Mouse (Mus musculus) forebrain, postnatal 0 days (tissue): ENCODE measurements at regions not wholly inside any gene's neighbourhood (a gene's known extent, or its start where the extent isn't known, plus 50 kb on each side); places are given as distances from the start of the nearest gene placed in this dataset.

Source experiments
- ATAC-seq: fragments of 200-750 bp; cut with Nextera tagmentation; 2 replicates; pipeline ENCODE4 v1.8.0; 2017; ENCODE audit warnings: mild to moderate bottlenecking, moderate library complexity
- DNase-seq: peaks from one replicate; pipeline ENCODE4 v3.0.0-alpha.2; 2015
- H3K27ac ChIP-seq: fragments of 300-500 bp; sonication (generic); 2 replicates; pipeline ENCODE4 v1.5.1; 2014; ENCODE audit warnings: low read depth, mild to moderate bottlenecking, antibody characterized with exemption, low read length, moderate library complexity, mixed read lengths
- H3K27me3 ChIP-seq: fragments of 300-500 bp; sonication (generic); 2 replicates; pipeline ENCODE4 v1.6.1; 2014; ENCODE audit warnings: mild to moderate bottlenecking, low read length, mixed read lengths; ENCODE audit not compliant: insufficient read depth
- H3K36me3 ChIP-seq: fragments of 300-500 bp; sonication (generic); 2 replicates; pipeline ENCODE4 v1.6.1; 2014; ENCODE audit warnings: mild to moderate bottlenecking, moderate library complexity; ENCODE audit not compliant: insufficient read depth
- H3K4me1 ChIP-seq: fragments of 300-500 bp; sonication (generic); 2 replicates; pipeline ENCODE4 v1.6.1; 2014; ENCODE audit warnings: antibody characterized with exemption; ENCODE audit not compliant: insufficient read depth
- H3K4me2 ChIP-seq: fragments of 300-500 bp; sonication (generic); 2 replicates; pipeline ENCODE4 v1.6.1; 2014; ENCODE audit warnings: low read depth, mild to moderate bottlenecking, moderate library complexity
- H3K4me3 ChIP-seq: fragments of 300-500 bp; sonication (generic); 2 replicates; pipeline ENCODE4 v1.5.1; 2014; ENCODE audit warnings: low read depth, low read length, mixed read lengths
- H3K9ac ChIP-seq: fragments of 300-500 bp; sonication (generic); 2 replicates; pipeline ENCODE4 v1.6.1; 2014; ENCODE audit warnings: mild to moderate bottlenecking
- H3K9me3 ChIP-seq: fragments of 300-500 bp; sonication (generic); 2 replicates; pipeline ENCODE4 v1.6.1; 2016; ENCODE audit warnings: low read length
- CTCF ChIP-seq: sonication (generic); IDR thresholded peaks from 2 replicates; pipeline ENCODE4 v1.5.1; 2016; ENCODE audit warnings: antibody characterized with exemption, control low read depth, low read depth
- WGBS: fragments of 180-500 bp; shearing (Covaris S2); extraction: QIAGEN DNeasy Blood & Tissue Kit; methylation state at CpG from one replicate; pipeline ENCODE4 v1.1.7; 2014; 5-methylcytosine and 5-hydroxymethylcytosine counted together

- no peak overlapping the region for H3K4me2 ChIP-seq
- ATAC-seq (peak; percentile 72; the same call in 1 of the 2 replicates), DNase-seq (peak; percentile 32)
- WGBS, result 32% methylated on average over 8 of the region's 8 CpGs
- no peak overlapping the region for H3K9ac ChIP-seq
- H3K27me3 ChIP-seq, result no peaks in the 10 kb centered on the region
- no peaks in the 10 kb centered on the region for H3K4me1 ChIP-seq
- H3K36me3 ChIP-seq, result no peaks in the 10 kb centered on the region
- H3K9me3 ChIP-seq, result no peaks in the 10 kb centered on the region
- no peak overlapping the region for H3K4me3 ChIP-seq
- H3K27ac ChIP-seq, result no peak overlapping the region
- no peak for TF ChIP-seq CTCF
These were observed 862.8 kb upstream of the Epha7 start for GRCm38 (mm10) chr4:27949970-27950717.

GRCm38 (mm10) chr4:27965046-27965681 lies 847.8 kb upstream of the Epha7 start:
- WGBS, result 13% methylated on average over 7 of the region's 7 CpGs
- peak; percentile 70; the same call in 1 of the 2 replicates for ATAC-seq
- DNase-seq, result peak; percentile 72
- H3K27me3 ChIP-seq, result no peaks in the 10 kb centered on the region
- H3K4me1 ChIP-seq, result no peaks in the 10 kb centered on the region
- no peak overlapping the region for H3K4me2 ChIP-seq
- H3K9me3 ChIP-seq, result no peaks in the 10 kb centered on the region
- H3K27ac ChIP-seq, result no peak overlapping the region
- no peak overlapping the region for H3K9ac ChIP-seq
- peak; percentile 72 for TF ChIP-seq CTCF
- H3K36me3 ChIP-seq, result no peaks in the 10 kb centered on the region
- H3K4me3 ChIP-seq, result no peak overlapping the region

- TF ChIP-seq CTCF, result no peak
- Histone ChIP-seq H3K27ac (no peak overlapping the region), H3K4me3 (no peak overlapping the region), H3K4me2 (no peak overlapping the region), H3K9me3 (no peaks in the 10 kb centered on the region), H3K4me1 (no peaks in the 10 kb centered on the region), H3K27me3 (no peaks in the 10 kb centered on the region), H3K9ac (no peak overlapping the region), H3K36me3 (no peaks in the 10 kb centered on the region)
- ATAC-seq (no peak), DNase-seq (no peak)
- 17% methylated on average over 5 of the region's 5 CpGs for WGBS
These were observed 842.4 kb upstream of the Epha7 start for GRCm38 (mm10) chr4:27970569-27970968.

GRCm38 (mm10) chr4:27979210-27979771 lies 833.6 kb upstream of the Epha7 start:
- H3K27me3 ChIP-seq, result no peaks in the 10 kb centered on the region
- WGBS, result 17% methylated on average over 4 of the region's 4 CpGs
- DNase-seq, result peak; percentile 4
- ATAC-seq, result peak; percentile 58; the same call in 1 of the 2 replicates
- no peak overlapping the region; the same call in 1 of the 2 replicates for H3K4me3 ChIP-seq
- peak overlapping the region; percentile 21; the same call in 1 of the 2 replicates for H3K4me2 ChIP-seq
- no peaks in the 10 kb centered on the region for H3K4me1 ChIP-seq
- no peak for TF ChIP-seq CTCF
- H3K27ac ChIP-seq, result no peak overlapping the region
- H3K36me3 ChIP-seq, result no peaks in the 10 kb centered on the region
- H3K9me3 ChIP-seq, result no peaks in the 10 kb centered on the region
- H3K9ac ChIP-seq, result no peak overlapping the region

DNA sequence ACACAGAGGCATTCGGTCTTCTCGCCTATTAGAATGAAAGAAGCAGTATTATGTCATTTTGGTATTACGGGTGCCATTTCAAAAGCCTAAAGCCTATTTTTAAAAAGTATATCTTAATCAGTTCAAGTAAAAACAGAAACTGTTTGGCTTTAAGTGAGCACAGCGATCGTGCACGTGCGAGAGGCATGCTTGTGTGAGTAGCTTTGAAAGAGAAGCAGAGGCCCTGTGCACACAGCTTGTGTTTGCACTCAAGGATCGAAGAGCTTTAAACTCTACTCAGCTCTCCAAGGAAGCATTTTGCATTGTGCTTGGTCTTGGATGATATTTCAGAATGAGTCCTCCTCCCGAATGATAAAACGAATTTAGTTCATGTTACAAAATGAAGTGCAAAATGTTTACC lies 833.1 kb upstream of the Epha7 start:
- Histone ChIP-seq H3K9ac (no peak overlapping the region), H3K36me3 (no peaks in the 10 kb centered on the region), H3K4me2 (peak overlapping the region; percentile 21; the same call in 1 of the 2 replicates), H3K27ac (no peak overlapping the region), H3K27me3 (no peaks in the 10 kb centered on the region), H3K4me3 (no peak overlapping the region; the same call in 1 of the 2 replicates), H3K4me1 (no peaks in the 10 kb centered on the region), H3K9me3 (no peaks in the 10 kb centered on the region)
- 20% methylated on average over 10 of the region's 10 CpGs for WGBS
- no peak for TF ChIP-seq CTCF
- DNase-seq (peak; percentile 38), ATAC-seq (0 out of 2 replicates have a peak, but pooled peaks have one; percentile 50)

- H3K27me3 ChIP-seq, result no peaks in the 10 kb centered on the region
- 66% methylated on average over 3 of the region's 3 CpGs for WGBS
- no peak for ATAC-seq
- no peak for TF ChIP-seq CTCF
- H3K4me3 ChIP-seq, result no peak overlapping the region
- H3K9me3 ChIP-seq, result no peaks in the 10 kb centered on the region
- no peaks in the 10 kb centered on the region for H3K36me3 ChIP-seq
- H3K4me2 ChIP-seq, result no peak overlapping the region
- DNase-seq, result no peak
- H3K4me1 ChIP-seq, result no peaks in the 10 kb centered on the region
- H3K27ac ChIP-seq, result no peak overlapping the region
- H3K9ac ChIP-seq, result no peak overlapping the region
These were observed 831.6 kb upstream of the Epha7 start for GRCm38 (mm10) chr4:27981309-27981708.

DNA sequence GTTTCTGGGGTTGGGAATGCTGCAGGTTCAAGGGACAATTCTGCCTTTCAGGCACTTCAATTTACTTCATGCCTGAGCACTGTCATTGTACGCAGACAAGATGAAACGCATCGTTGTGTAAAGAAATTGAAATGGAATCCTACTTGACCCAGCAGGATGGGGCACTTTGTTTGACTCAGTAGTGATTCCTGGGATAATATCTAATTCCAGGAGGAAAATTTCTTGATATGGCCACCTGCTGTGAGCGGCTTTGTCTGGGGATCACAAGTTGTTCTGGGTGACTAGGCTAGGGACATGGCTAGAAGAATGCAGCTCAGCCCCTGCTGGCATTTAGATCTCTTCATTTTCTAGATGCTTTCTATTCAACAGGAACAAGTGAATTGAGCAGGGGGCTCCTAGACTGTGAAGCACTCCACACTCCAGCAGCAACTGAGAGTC lies 824.9 kb upstream of the Epha7 start:
- TF ChIP-seq CTCF, result no peak
- Histone ChIP-seq H3K4me1 (no peaks in the 10 kb centered on the region), H3K9ac (no peak overlapping the region), H3K36me3 (no peaks in the 10 kb centered on the region), H3K27me3 (no peaks in the 10 kb centered on the region), H3K27ac (no peak overlapping the region), H3K4me2 (no peak overlapping the region), H3K4me3 (no peak overlapping the region), H3K9me3 (no peaks in the 10 kb centered on the region)
- WGBS, result 15% methylated on average over 4 of the region's 4 CpGs
- no peak for ATAC-seq
- no peak for DNase-seq
